Mouse (Mus musculus): ENCODE measurements around the gene Zfp326. TPM values are rescaled to one million over a fixed set of nuclear protein-coding genes. Genes with fewer than 3 reads are reported as not detected.
"Not testable (repeated sequence)": the region's sequence is repeated elsewhere in the genome, so short reads cannot be mapped to it uniquely, and the experiment has no call there.

Zfp326 gene
- polyA plus RNA-seq, 1 experiment, result 7.5 TPM

GRCm38 (mm10) chr5:105857486-105857885, 18.9 kb upstream of the Zfp326 start:
- Histone ChIP-seq H3K4me3 (ENCODE audit: insufficient read depth, low read depth, low read length) (no peak overlapping the region), H3K27me3 (replicated peaks; ENCODE audit: control insufficient read depth, insufficient read depth, low read length) (no peaks in the 10 kb centered on the region), H3K27ac (ENCODE audit: insufficient read depth, low read depth, low read length) (no peak overlapping the region), H3K36me3 (ENCODE audit: control insufficient read depth, insufficient read depth, low read length) (no peaks in the 10 kb centered on the region), H3K4me1 (ENCODE audit: control insufficient read depth, insufficient read depth, low read length) (no peaks in the 10 kb centered on the region)
- TF ChIP-seq POLR2A (IDR thresholded peaks at IDR 0.05; ENCODE audit: low read depth, low read length), result no peak
- TF ChIP-seq CTCF (conservative IDR thresholded peaks at IDR 0.05; ENCODE audit: insufficient read depth, insufficient read length, low read depth, low read length), result no peak
- WGBS, result 76% methylated on average over 5 of the region's 5 CpGs
- DNase-seq, result peak; percentile 36

- TF ChIP-seq CTCF (conservative IDR thresholded peaks at IDR 0.05; ENCODE audit: insufficient read depth, insufficient read length, low read depth, low read length) (no peak), POLR2A (IDR thresholded peaks at IDR 0.05; ENCODE audit: low read depth, low read length) (no peak)
- Histone ChIP-seq H3K4me1 (ENCODE audit: control insufficient read depth, insufficient read depth, low read length) (no peaks in the 10 kb centered on the region), H3K36me3 (ENCODE audit: control insufficient read depth, insufficient read depth, low read length) (no peaks in the 10 kb centered on the region), H3K4me3 (ENCODE audit: insufficient read depth, low read depth, low read length) (no peak overlapping the region), H3K27ac (ENCODE audit: insufficient read depth, low read depth, low read length) (0 out of 2 replicates have a peak overlapping the region, but pooled peaks have one; percentile 24), H3K27me3 (replicated peaks; ENCODE audit: control insufficient read depth, insufficient read depth, low read length) (no peaks in the 10 kb centered on the region)
- WGBS, result 77% methylated on average over 8 of the region's 8 CpGs
- peak; percentile 60 for DNase-seq
Measured at GRCm38 (mm10) chr5:105858754-105859694, 17.3 kb upstream of the Zfp326 start.

GRCm38 (mm10) chr5:105859716-105860460, 16.5 kb upstream of the Zfp326 start:
- WGBS, result 68% methylated on average over 11 of the region's 11 CpGs

GRCm38 (mm10) chr5:105860461-105860835, 15.9 kb upstream of the Zfp326 start:
- no peaks in the 10 kb centered on the region for H3K36me3 ChIP-seq (ENCODE audit: control insufficient read depth, insufficient read depth, low read length)
- no peak overlapping the region for H3K27ac ChIP-seq (ENCODE audit: insufficient read depth, low read depth, low read length)
- TF ChIP-seq CTCF (conservative IDR thresholded peaks at IDR 0.05; ENCODE audit: insufficient read depth, insufficient read length, low read depth, low read length) (no peak), POLR2A (IDR thresholded peaks at IDR 0.05; ENCODE audit: low read depth, low read length) (no peak)
- no peak overlapping the region for H3K4me3 ChIP-seq (ENCODE audit: insufficient read depth, low read depth, low read length)
- H3K27me3 ChIP-seq (replicated peaks; ENCODE audit: control insufficient read depth, insufficient read depth, low read length), result no peaks in the 10 kb centered on the region
- no peak for DNase-seq
- H3K4me1 ChIP-seq (ENCODE audit: control insufficient read depth, insufficient read depth, low read length), result no peaks in the 10 kb centered on the region
- 94% methylated on average over 10 of the region's 10 CpGs for WGBS

More at GRCm38 (mm10) chr5:105859716-105860460, 16.5 kb upstream of the Zfp326 start:
- Histone ChIP-seq H3K36me3 (ENCODE audit: control insufficient read depth, insufficient read depth, low read length) (no peaks in the 10 kb centered on the region), H3K27ac (ENCODE audit: insufficient read depth, low read depth, low read length) (0 out of 2 replicates have a peak overlapping the region, but pooled peaks have one; percentile 24), H3K4me1 (ENCODE audit: control insufficient read depth, insufficient read depth, low read length) (no peaks in the 10 kb centered on the region), H3K27me3 (replicated peaks; ENCODE audit: control insufficient read depth, insufficient read depth, low read length) (no peaks in the 10 kb centered on the region), H3K4me3 (ENCODE audit: insufficient read depth, low read depth, low read length) (no peak overlapping the region)
- DNase-seq, result no peak
- no peak for TF ChIP-seq CTCF (conservative IDR thresholded peaks at IDR 0.05; ENCODE audit: insufficient read depth, insufficient read length, low read depth, low read length)
- TF ChIP-seq POLR2A (IDR thresholded peaks at IDR 0.05; ENCODE audit: low read depth, low read length), result no peak

- Histone ChIP-seq H3K36me3 (ENCODE audit: control insufficient read depth, insufficient read depth, low read length) (no peaks in the 10 kb centered on the region), H3K27me3 (replicated peaks; ENCODE audit: control insufficient read depth, insufficient read depth, low read length) (no peaks in the 10 kb centered on the region), H3K27ac (ENCODE audit: insufficient read depth, low read depth, low read length) (no peak overlapping the region), H3K4me1 (ENCODE audit: control insufficient read depth, insufficient read depth, low read length) (no peaks in the 10 kb centered on the region), H3K4me3 (ENCODE audit: insufficient read depth, low read depth, low read length) (no peak overlapping the region)
- DNase-seq, result no peak
- TF ChIP-seq POLR2A (IDR thresholded peaks at IDR 0.05; ENCODE audit: low read depth, low read length) (no peak), CTCF (conservative IDR thresholded peaks at IDR 0.05; ENCODE audit: insufficient read depth, insufficient read length, low read depth, low read length) (no peak)
- WGBS, result 98% methylated on average over 5 of the region's 5 CpGs
Measured at GRCm38 (mm10) chr5:105861616-105862015, 14.7 kb upstream of the Zfp326 start.

GRCm38 (mm10) chr5:105865110-105865628, 11.2 kb upstream of the Zfp326 start:
- not testable (repeated sequence) for H3K36me3 ChIP-seq (ENCODE audit: control insufficient read depth, insufficient read depth, low read length); H3K27me3 ChIP-seq (replicated peaks; ENCODE audit: control insufficient read depth, insufficient read depth, low read length); H3K4me1 ChIP-seq (ENCODE audit: control insufficient read depth, insufficient read depth, low read length); H3K27ac ChIP-seq (ENCODE audit: insufficient read depth, low read depth, low read length); H3K4me3 ChIP-seq (ENCODE audit: insufficient read depth, low read depth, low read length); DNase-seq
- 78% methylated on average over 5 of the region's 5 CpGs for WGBS

- H3K27ac ChIP-seq (ENCODE audit: insufficient read depth, low read depth, low read length), result no peak overlapping the region
- H3K27me3 ChIP-seq (replicated peaks; ENCODE audit: control insufficient read depth, insufficient read depth, low read length), result no peaks in the 10 kb centered on the region
- peak; percentile 37 for DNase-seq
- TF ChIP-seq POLR2A (IDR thresholded peaks at IDR 0.05; ENCODE audit: low read depth, low read length) (no peak), CTCF (conservative IDR thresholded peaks at IDR 0.05; ENCODE audit: insufficient read depth, insufficient read length, low read depth, low read length) (no peak)
- WGBS, result 19% methylated on average over 4 of the region's 4 CpGs
- H3K36me3 ChIP-seq (ENCODE audit: control insufficient read depth, insufficient read depth, low read length), result no peaks in the 10 kb centered on the region
- no peak overlapping the region for H3K4me3 ChIP-seq (ENCODE audit: insufficient read depth, low read depth, low read length)
- H3K4me1 ChIP-seq (ENCODE audit: control insufficient read depth, insufficient read depth, low read length), result peaks cover 6% of the 10 kb centered on the region; the same call in 1 of the 2 replicates
Measured at GRCm38 (mm10) chr5:105867427-105867826, 8.9 kb upstream of the Zfp326 start.
